Mouse (Mus musculus) embryonic facial prominence, embryonic 15.5 days (tissue): ENCODE results near the gene Rhou. TPM values are rescaled to one million over a fixed set of nuclear protein-coding genes. Genes with fewer than 3 reads are reported as not detected.
"Not testable (repeated sequence)": the region's sequence is repeated elsewhere in the genome, so short reads cannot be mapped to it uniquely, and the experiment has no call there.

Experiments
- ATAC-seq: fragments of 200-750 bp; cut with Nextera tagmentation; 2 replicates; pipeline ENCODE4 v1.8.0; 2017; ENCODE audit warnings: low read depth, moderate TSS enrichment; ENCODE audit not compliant: insufficient number of reproducible peaks, low FRiP score, low TSS enrichment
- H3K27ac ChIP-seq: fragments of 300-500 bp; sonication (generic); replicated peaks from 2 replicates; pipeline ENCODE4 v1.5.1; 2015; ENCODE audit warnings: mild to moderate bottlenecking, inconsistent platforms
- H3K27me3 ChIP-seq: fragments of 300-500 bp; sonication (generic); 2 replicates; pipeline ENCODE4 v1.6.1; 2015; ENCODE audit warnings: inconsistent platforms
- H3K36me3 ChIP-seq: fragments of 300-500 bp; sonication (generic); 2 replicates; pipeline ENCODE4 v1.6.1; 2015; ENCODE audit warnings: mild to moderate bottlenecking, inconsistent platforms
- H3K4me1 ChIP-seq: fragments of 300-500 bp; sonication (generic); 2 replicates; pipeline ENCODE4 v1.6.1; 2015; ENCODE audit warnings: inconsistent platforms
- H3K4me2 ChIP-seq: fragments of 300-500 bp; sonication (generic); replicated peaks from 2 replicates; pipeline ENCODE4 v1.6.1; 2015; ENCODE audit warnings: mild to moderate bottlenecking, inconsistent platforms
- H3K4me3 ChIP-seq: fragments of 300-500 bp; sonication (generic); replicated peaks from 2 replicates; pipeline ENCODE4 v1.5.1; 2015; ENCODE audit warnings: mild to moderate bottlenecking, inconsistent platforms
- H3K9ac ChIP-seq: fragments of 300-500 bp; sonication (generic); 2 replicates; pipeline ENCODE4 v1.6.1; 2015; ENCODE audit warnings: inconsistent platforms
- H3K9me3 ChIP-seq: fragments of 300-500 bp; sonication (generic); replicated peaks from 2 replicates; pipeline ENCODE4 v1.6.1; 2016; ENCODE audit warnings: inconsistent platforms
- WGBS: fragments of 180-500 bp; shearing (Covaris S2); methylation state at CpG from one replicate; pipeline ENCODE4 v1.1.7; 2015; 5-methylcytosine and 5-hydroxymethylcytosine counted together
- polyA plus RNA-seq: library from polyadenylated mRNA; unstranded; fragments of >200 nt; fragmentation: Nextera tagmentation; extraction: Ambion mirVana; gene quantifications from 2 replicates; pipeline ENCODE4 v1.2.1, GENCODE M21; 2015

The Rhou gene
- polyA plus RNA-seq, 1 experiment from 2014 or later: 10.3 TPM

- H3K4me3 ChIP-seq: peak overlapping the region; percentile 18
- H3K4me2 ChIP-seq: peak overlapping the region; percentile 39
- peaks cover 15% of the 10 kb centered on the region for H3K27me3 ChIP-seq
- WGBS: 15% methylated on average over 12 of the region's 12 CpGs
- H3K36me3 ChIP-seq: no peaks in the 10 kb centered on the region
- no peak overlapping the region for H3K27ac ChIP-seq
- no peak for ATAC-seq
- no peak overlapping the region for H3K9ac ChIP-seq
- peaks cover 17% of the 10 kb centered on the region for H3K4me1 ChIP-seq
- no peaks in the 10 kb centered on the region for H3K9me3 ChIP-seq
These were observed 22.9 kb upstream of the Rhou start for GRCm38 (mm10) chr8:123630841-123631251.

- not testable (repeated sequence) for H3K36me3 ChIP-seq, H3K27ac ChIP-seq, H3K9me3 ChIP-seq, ATAC-seq, H3K4me3 ChIP-seq, H3K9ac ChIP-seq, H3K4me2 ChIP-seq
- H3K4me1 ChIP-seq: peaks cover 17% of the 10 kb centered on the region
- peaks cover 15% of the 10 kb centered on the region for H3K27me3 ChIP-seq
- WGBS: 72% methylated on average over 3 of the region's 3 CpGs
These were observed 22.0 kb upstream of the Rhou start for GRCm38 (mm10) chr8:123631746-123632145.

GRCm38 (mm10) chr8:123632257-123632656, 21.5 kb upstream of the Rhou start:
- Histone ChIP-seq H3K36me3 (no peaks in the 10 kb centered on the region), H3K9me3 (no peaks in the 10 kb centered on the region), H3K9ac (no peak overlapping the region), H3K27ac (no peak overlapping the region), H3K4me2 (no peak overlapping the region), H3K4me1 (peaks cover 17% of the 10 kb centered on the region), H3K4me3 (no peak overlapping the region), H3K27me3 (peaks cover 15% of the 10 kb centered on the region)
- WGBS: 69% methylated on average over 4 of the region's 4 CpGs
- no peak for ATAC-seq

- Histone ChIP-seq H3K27me3 (peaks cover 5% of the 10 kb centered on the region), H3K4me3 (no peak overlapping the region), H3K36me3 (no peaks in the 10 kb centered on the region), H3K4me2 (no peak overlapping the region), H3K9me3 (no peaks in the 10 kb centered on the region), H3K27ac (no peak overlapping the region), H3K4me1 (peaks cover 11% of the 10 kb centered on the region), H3K9ac (no peak overlapping the region)
- WGBS: 46% methylated on average over 7 of the region's 7 CpGs
- ATAC-seq: no peak
These were observed 19.9 kb upstream of the Rhou start for GRCm38 (mm10) chr8:123633801-123634200.

- Histone ChIP-seq H3K27ac (no peak overlapping the region), H3K27me3 (no peaks in the 10 kb centered on the region; the same call in 1 of the 2 replicates), H3K4me3 (no peak overlapping the region), H3K4me2 (no peak overlapping the region), H3K9ac (no peak overlapping the region), H3K4me1 (0 out of 2 replicates have a peak, but pooled peaks cover 4% of the 10 kb centered on the region), H3K9me3 (no peaks in the 10 kb centered on the region), H3K36me3 (no peaks in the 10 kb centered on the region)
- WGBS: 29% methylated on average over 3 of the region's 3 CpGs
- no peak for ATAC-seq
These were observed 19.2 kb upstream of the Rhou start for GRCm38 (mm10) chr8:123634395-123635131.

GRCm38 (mm10) chr8:123635671-123636070, 18.1 kb upstream of the Rhou start:
- no peaks in the 10 kb centered on the region for H3K27me3 ChIP-seq
- no peak for ATAC-seq
- no peak overlapping the region for H3K27ac ChIP-seq
- H3K9me3 ChIP-seq: no peaks in the 10 kb centered on the region
- no peak overlapping the region for H3K9ac ChIP-seq
- no peak overlapping the region for H3K4me2 ChIP-seq
- H3K36me3 ChIP-seq: no peaks in the 10 kb centered on the region
- 70% methylated on average over 11 of the region's 11 CpGs for WGBS
- no peak overlapping the region for H3K4me3 ChIP-seq
- 0 out of 2 replicates have a peak, but pooled peaks cover 2% of the 10 kb centered on the region for H3K4me1 ChIP-seq

GRCm38 (mm10) chr8:123643330-123644051, 10.2 kb upstream of the Rhou start:
- Histone ChIP-seq H3K27ac (no peak overlapping the region), H3K27me3 (peaks cover 5% of the 10 kb centered on the region; the same call in 1 of the 2 replicates), H3K36me3 (no peaks in the 10 kb centered on the region), H3K4me1 (peaks cover 10% of the 10 kb centered on the region; the same call in 1 of the 2 replicates), H3K4me2 (peak overlapping the region; percentile 52), H3K9ac (no peak overlapping the region), H3K9me3 (no peaks in the 10 kb centered on the region), H3K4me3 (peak overlapping the region; percentile 36)
- ATAC-seq: no peak
- 15% methylated on average over 25 of the region's 25 CpGs for WGBS

- H3K27me3 ChIP-seq: peaks cover 5% of the 10 kb centered on the region; the same call in 1 of the 2 replicates
- no peaks in the 10 kb centered on the region for H3K9me3 ChIP-seq
- H3K27ac ChIP-seq: no peak overlapping the region
- H3K4me2 ChIP-seq: no peak overlapping the region
- H3K4me1 ChIP-seq: peaks cover 13% of the 10 kb centered on the region; the same call in 1 of the 2 replicates
- no peak overlapping the region for H3K9ac ChIP-seq
- H3K36me3 ChIP-seq: no peaks in the 10 kb centered on the region
- WGBS: 69% methylated on average over 9 of the region's 9 CpGs
- no peak for ATAC-seq
- no peak overlapping the region for H3K4me3 ChIP-seq
These were observed 8.5 kb upstream of the Rhou start for GRCm38 (mm10) chr8:123645229-123645628.

GRCm38 (mm10) chr8:123648245-123649170, 5.2 kb upstream of the Rhou start:
- Histone ChIP-seq H3K4me2 (no peak overlapping the region), H3K36me3 (no peaks in the 10 kb centered on the region), H3K9me3 (no peaks in the 10 kb centered on the region), H3K4me3 (no peak overlapping the region), H3K9ac (no peak overlapping the region), H3K27ac (no peak overlapping the region), H3K4me1 (peaks cover 14% of the 10 kb centered on the region; the same call in 1 of the 2 replicates), H3K27me3 (no peaks in the 10 kb centered on the region; the same call in 1 of the 2 replicates)
- no peak; the same call in 1 of the 2 replicates for ATAC-seq
- 49% methylated on average over 17 of the region's 17 CpGs for WGBS

GRCm38 (mm10) chr8:123649483-123649882, 4.2 kb upstream of the Rhou start:
- 69% methylated on average over 12 of the region's 12 CpGs for WGBS

More at GRCm38 (mm10) chr8:123649483-123649882, 4.2 kb upstream of the Rhou start:
- Histone ChIP-seq H3K4me3 (no peak overlapping the region), H3K4me2 (no peak overlapping the region), H3K9me3 (no peaks in the 10 kb centered on the region), H3K36me3 (no peaks in the 10 kb centered on the region), H3K27ac (no peak overlapping the region), H3K9ac (no peak overlapping the region), H3K4me1 (0 out of 2 replicates have a peak, but pooled peaks cover 6% of the 10 kb centered on the region), H3K27me3 (no peaks in the 10 kb centered on the region)
- no peak for ATAC-seq
